Mouse (Mus musculus) testis, adult 2 months (tissue): ENCODE measurements around the gene Il4i1.

ENCODE experiments used
- CTCF ChIP-seq: fragments of 200-500 bp; IDR thresholded peaks from 2 replicates; pipeline ENCODE4 v1.5.1; 2012; ENCODE audit warnings: low read depth, mild to moderate bottlenecking, inconsistent platforms, low read length, moderate library complexity; ENCODE audit not compliant: control insufficient read depth, insufficient read depth, insufficient replicate concordance
- POLR2A ChIP-seq: fragments of 200-500 bp; IDR thresholded peaks from 2 replicates; pipeline ENCODE4 v1.6.1; 2012; ENCODE audit warnings: low read depth, mild to moderate bottlenecking, inconsistent platforms, low read length, moderate library complexity; ENCODE audit not compliant: control insufficient read depth

- TF ChIP-seq CTCF (no peak), POLR2A (peak; percentile 44; the same call in 1 of the 2 replicates)
Measured at GRCm38 (mm10) chr7:44868465-44868864, 52.3 kb downstream of the Il4i1 start.
